27 mouse cellular contexts compared by ENCODE assay signal in the genomic region with DNA sequence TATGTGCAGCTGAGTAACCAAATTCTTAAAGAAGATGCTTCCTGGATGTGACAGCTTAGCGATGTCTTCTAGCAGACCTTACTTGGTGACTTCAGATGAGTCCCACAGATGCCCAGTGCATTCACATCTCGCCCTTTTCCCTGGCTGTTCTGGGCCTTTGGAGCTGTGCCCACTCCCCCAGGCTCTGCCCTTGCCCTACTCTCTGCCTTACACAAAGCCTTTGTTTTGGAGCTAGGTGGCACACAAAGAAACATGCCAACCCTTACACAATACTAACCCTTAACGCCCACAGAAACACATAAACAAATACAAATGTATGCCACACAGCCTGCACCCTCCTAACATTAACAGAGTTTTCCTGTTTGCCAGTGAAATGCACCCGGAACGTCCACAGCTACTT. TPM values are rescaled to one million over a fixed set of nuclear protein-coding genes. Genes with fewer than 3 reads are reported as not detected.
"Had no signal": no experiment of that assay in that cellular context is flagged by ENCODE, and none has a peak within 500 bp of the region (broad histone marks: within the 10 kb centered on the region; RNA-seq: fewer than 3 reads in every experiment).

No protein-coding gene starts in this region.

- DNase-seq: gastrocnemius, postnatal 10 days; gastrocnemius, postnatal 25 days; heart, adult 18-20 months; heart, postnatal 10 days; heart, postnatal 4 days; kidney, adult 18-20 months; kidney, adult 8-10 months; kidney, postnatal 10 days; kidney, postnatal 4 days; liver had no signal

RNA-seq across cellular contexts. Expression of gene A630023A22Rik, which starts 6.4 kb away (rescaled TPM):
- polyA plus RNA-seq: heart, embryonic 10.5 days; heart, embryonic 12.5 days; heart, embryonic 14.5 days; hindbrain, embryonic 10.5 days; hindbrain, embryonic 12.5 days; hindbrain, embryonic 14.5 days; inflammation-experienced regulatory T-cells, adult 6 months; kidney, embryonic 14.5 days; kidney, embryonic 16.5 days; limb, embryonic 10.5 days; limb, embryonic 12.5 days; limb, embryonic 14.5 days; liver, embryonic 11.5 days had no signal

RNA-seq across cellular contexts. Expression of gene Anxa8, which starts 10.4 kb away (rescaled TPM):
- polyA plus RNA-seq: inflammation-experienced regulatory T-cells, adult 6 months had no signal

RNA-seq across cellular contexts. Expression of gene Antxrl, which starts 43.7 kb away (rescaled TPM):
- polyA plus RNA-seq: heart, embryonic 10.5 days; heart, embryonic 12.5 days; heart, embryonic 14.5 days; heart, embryonic 16.5 days; hindbrain, embryonic 10.5 days; hindbrain, embryonic 12.5 days; hindbrain, embryonic 14.5 days; hindbrain, embryonic 16.5 days; inflammation-experienced regulatory T-cells, adult 6 months; intestine, embryonic 15.5 days; intestine, postnatal 0 days; kidney, embryonic 14.5 days; kidney, embryonic 16.5 days; limb, embryonic 10.5 days; limb, embryonic 12.5 days; limb, embryonic 14.5 days; liver, embryonic 11.5 days had no signal

RNA-seq across cellular contexts. Expression of gene Npy4r, which starts 56.1 kb away (rescaled TPM):
- polyA plus RNA-seq: hindbrain, embryonic 10.5 days; inflammation-experienced regulatory T-cells, adult 6 months; limb, embryonic 10.5 days; limb, embryonic 12.5 days had no signal
